Mouse (Mus musculus) small intestine, adult 2 months (tissue): ENCODE measurements at regions not wholly inside any gene's neighbourhood (a gene's known extent, or its start where the extent isn't known, plus 50 kb on each side); places are given as distances from the start of the nearest gene placed in this dataset.

ENCODE experiments used
- H3K27ac ChIP-seq: fragments of 200-500 bp; 2 replicates; pipeline ENCODE4 v1.5.1; 2012; ENCODE audit warnings: low read depth, low read length, control low read depth, inconsistent platforms; ENCODE audit not compliant: insufficient read depth
- H3K27me3 ChIP-seq: fragments of 200-500 bp; 2 replicates; pipeline ENCODE4 v1.6.1; 2012; ENCODE audit warnings: mild to moderate bottlenecking, moderate library complexity, low read length, inconsistent platforms; ENCODE audit not compliant: control insufficient read depth, insufficient read depth
- H3K36me3 ChIP-seq: fragments of 200-500 bp; 2 replicates; pipeline ENCODE4 v1.6.1; 2012; ENCODE audit warnings: mild to moderate bottlenecking, low read length, control low read depth, inconsistent platforms; ENCODE audit not compliant: control insufficient read depth, insufficient read depth
- H3K4me1 ChIP-seq: fragments of 200-500 bp; 2 replicates; pipeline ENCODE4 v1.6.1; 2012; ENCODE audit warnings: low read length, inconsistent platforms, mixed read lengths; ENCODE audit not compliant: control insufficient read depth, insufficient read depth, insufficient read length
- H3K4me3 ChIP-seq: fragments of 200-500 bp; 2 replicates; pipeline ENCODE4 v1.5.1; 2012; ENCODE audit warnings: low read depth, mild to moderate bottlenecking, control low read depth, inconsistent platforms, low read length, moderate library complexity
- CTCF ChIP-seq: fragments of 200-500 bp; IDR thresholded peaks from 2 replicates; pipeline ENCODE4 v1.5.1; 2012; ENCODE audit warnings: low read depth, mild to moderate bottlenecking, control low read depth, inconsistent platforms, low read length, moderate library complexity, mixed read lengths; ENCODE audit not compliant: insufficient replicate concordance, insufficient read length; ENCODE audit errors: extremely low read depth
- POLR2A ChIP-seq: fragments of 200-500 bp; IDR thresholded peaks from 2 replicates; pipeline ENCODE4 v1.6.1; 2012; ENCODE audit warnings: low read depth, mild to moderate bottlenecking, control low read depth, inconsistent platforms, low read length, moderate library complexity
- WGBS: fragments of 180-500 bp; shearing (Covaris S2); methylation state at CpG from one replicate; pipeline ENCODE4 v1.1.7; 2018; 5-methylcytosine and 5-hydroxymethylcytosine counted together

- 71% methylated on average over 8 of the region's 8 CpGs for WGBS
- TF ChIP-seq CTCF (no peak), POLR2A (no peak)
- Histone ChIP-seq H3K27ac (no peak overlapping the region), H3K36me3 (no peaks in the 10 kb centered on the region), H3K4me3 (no peak overlapping the region), H3K27me3 (no peaks in the 10 kb centered on the region), H3K4me1 (no peaks in the 10 kb centered on the region; the same call in 1 of the 2 replicates)
These were observed 59.1 kb upstream of the Serp2 start for GRCm38 (mm10) chr14:76615603-76616366.

DNA sequence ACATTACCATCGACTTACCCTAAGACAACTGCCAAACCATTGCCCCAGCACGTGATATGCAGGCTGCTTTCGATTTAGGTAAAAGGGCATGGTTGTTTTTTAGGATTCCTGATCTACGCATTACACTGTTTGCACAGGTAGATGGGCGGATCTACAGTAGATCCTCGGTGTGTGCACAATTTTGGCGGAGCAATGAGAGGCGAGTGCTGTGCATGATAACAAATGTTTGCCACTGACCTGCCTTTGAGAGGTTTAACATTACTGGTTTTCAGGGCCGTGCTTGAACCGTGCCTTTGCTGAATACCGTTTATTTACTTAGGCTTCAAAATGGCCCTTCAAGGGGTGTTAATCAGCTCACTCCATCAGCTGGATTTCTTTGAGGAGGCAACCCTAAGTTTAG lies 58.5 kb upstream of the Serp2 start:
- no peak overlapping the region for H3K4me3 ChIP-seq
- TF ChIP-seq POLR2A = no peak
- no peak for TF ChIP-seq CTCF
- 43% methylated on average over 11 of the region's 11 CpGs for WGBS
- H3K4me1 ChIP-seq = no peaks in the 10 kb centered on the region; the same call in 1 of the 2 replicates
- H3K27me3 ChIP-seq = no peaks in the 10 kb centered on the region
- no peak overlapping the region for H3K27ac ChIP-seq
- H3K36me3 ChIP-seq = no peaks in the 10 kb centered on the region

DNA sequence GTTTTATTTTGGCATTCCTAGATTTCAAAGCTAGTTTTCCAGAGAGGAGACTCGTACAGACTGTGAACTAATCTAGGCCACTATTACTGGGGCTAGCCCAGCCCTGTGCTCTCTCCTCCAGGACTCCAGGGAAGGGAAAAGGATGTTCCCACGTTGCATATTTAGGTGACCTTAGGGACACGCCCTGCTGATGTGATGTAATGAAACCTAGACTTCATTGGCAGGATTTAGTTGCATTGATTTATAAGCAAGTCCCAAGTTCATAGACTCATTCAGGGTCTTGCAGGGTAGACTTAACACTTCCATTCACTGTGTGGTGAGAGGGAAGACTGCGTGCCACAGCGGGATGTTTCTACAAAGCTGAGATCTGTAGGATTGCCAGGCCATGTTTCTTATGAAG lies 58.0 kb upstream of the Serp2 start:
- no peak for TF ChIP-seq POLR2A
- TF ChIP-seq CTCF = no peak
- no peak overlapping the region for H3K4me3 ChIP-seq
- no peaks in the 10 kb centered on the region for H3K36me3 ChIP-seq
- no peaks in the 10 kb centered on the region; the same call in 1 of the 2 replicates for H3K4me1 ChIP-seq
- H3K27ac ChIP-seq = no peak overlapping the region
- H3K27me3 ChIP-seq = no peaks in the 10 kb centered on the region
- WGBS = 69% methylated on average over 5 of the region's 5 CpGs

GRCm38 (mm10) chr14:76613604-76614003 lies 56.9 kb upstream of the Serp2 start:
- H3K27me3 ChIP-seq = no peaks in the 10 kb centered on the region
- H3K27ac ChIP-seq = no peak overlapping the region
- H3K36me3 ChIP-seq = no peaks in the 10 kb centered on the region
- 92% methylated on average over 6 of the region's 6 CpGs for WGBS
- no peak for TF ChIP-seq CTCF
- no peak for TF ChIP-seq POLR2A
- no peaks in the 10 kb centered on the region; the same call in 1 of the 2 replicates for H3K4me1 ChIP-seq
- no peak overlapping the region for H3K4me3 ChIP-seq

DNA sequence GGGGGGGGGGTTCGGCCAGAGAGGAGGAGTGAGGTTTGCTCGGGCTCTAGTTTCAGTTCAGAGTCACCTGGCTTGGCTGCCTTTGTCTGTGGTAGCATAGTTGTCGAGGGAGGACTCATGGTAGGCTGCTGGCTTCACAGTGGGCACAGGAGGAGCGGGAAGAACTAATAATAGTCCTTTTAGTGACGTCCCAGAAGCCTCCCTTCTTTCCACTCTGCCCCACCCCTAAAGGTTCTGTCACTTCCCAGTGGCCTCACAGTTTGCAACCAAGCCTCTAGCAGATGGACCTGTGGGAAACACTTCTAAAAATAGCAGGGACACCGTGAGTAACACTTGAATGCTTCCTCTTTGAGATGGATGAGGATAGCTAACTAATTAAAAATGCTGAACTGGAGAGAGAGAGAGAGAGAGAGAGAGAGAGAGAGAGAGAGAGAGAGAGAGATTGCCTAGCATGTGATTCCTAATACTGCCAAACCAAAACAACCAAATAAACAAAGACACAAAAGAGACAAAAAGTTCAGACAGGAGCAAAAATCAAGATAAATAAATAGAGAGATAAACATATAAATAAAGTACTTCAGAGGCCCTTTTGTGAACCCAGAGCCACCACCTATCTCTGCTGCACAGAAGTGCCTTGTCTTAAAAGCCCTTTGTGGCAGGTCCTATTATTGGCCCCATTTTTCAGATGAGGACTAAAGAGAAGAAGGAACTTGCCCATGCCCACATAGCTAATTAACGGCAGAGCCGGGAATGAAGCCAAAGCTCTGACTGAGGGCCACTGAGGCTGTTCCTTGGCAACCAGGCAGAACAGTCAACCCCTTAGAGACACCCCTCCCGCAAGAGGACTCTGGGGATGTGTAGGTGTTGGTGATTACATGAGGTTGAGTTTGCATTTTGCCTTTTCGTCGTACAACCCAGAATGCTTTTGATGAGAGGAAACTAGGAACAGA lies 54.0 kb upstream of the Serp2 start:
- Histone ChIP-seq H3K27ac (no peak overlapping the region), H3K4me3 (no peak overlapping the region), H3K27me3 (no peaks in the 10 kb centered on the region), H3K4me1 (no peaks in the 10 kb centered on the region; the same call in 1 of the 2 replicates), H3K36me3 (no peaks in the 10 kb centered on the region)
- WGBS = 28% methylated on average over 11 of the region's 11 CpGs
- no peak for TF ChIP-seq CTCF
- no peak for TF ChIP-seq POLR2A
